Mouse (Mus musculus) kidney, postnatal 25 days (tissue): ENCODE measurements around the gene Ppp1r12c.

ENCODE experiments used
- DNase-seq, 2 experiments: peaks; one replicate each; pipeline ENCODE4 v3.0.0; 2021; ENCODE audit warnings: mixed read lengths in 2 of 2

Gene Ppp1r12c

GRCm38 (mm10) chr7:4515853-4516252 is 14.4 kb upstream of the Ppp1r12c start:
- DNase-seq: no peak

GRCm38 (mm10) chr7:4513829-4514712 is 12.6 kb upstream of the Ppp1r12c start:
- DNase-seq: no peak

GRCm38 (mm10) chr7:4513236-4513635 is 11.8 kb upstream of the Ppp1r12c start:
- peak; percentile 31 to 51 for DNase-seq

- no peak for DNase-seq
Measured at GRCm38 (mm10) chr7:4511489-4512224, 10.2 kb upstream of the Ppp1r12c start.

- DNase-seq: peak; percentile 76 to 86
Measured at GRCm38 (mm10) chr7:4509863-4510608, 8.6 kb upstream of the Ppp1r12c start.

- DNase-seq: no peak
Measured at GRCm38 (mm10) chr7:4508739-4509116, 7.2 kb upstream of the Ppp1r12c start.

GRCm38 (mm10) chr7:4508062-4508738 is 6.7 kb upstream of the Ppp1r12c start:
- DNase-seq: no peak

GRCm38 (mm10) chr7:4507220-4507619 is 5.7 kb upstream of the Ppp1r12c start:
- no peak for DNase-seq

- DNase-seq: no peak
Measured at GRCm38 (mm10) chr7:4504646-4505435, 3.4 kb upstream of the Ppp1r12c start.

GRCm38 (mm10) chr7:4503858-4504257 is 2.4 kb upstream of the Ppp1r12c start:
- DNase-seq: no peak

- DNase-seq: no peak
Measured at GRCm38 (mm10) chr7:4503100-4503499, 1.6 kb upstream of the Ppp1r12c start.

GRCm38 (mm10) chr7:4502421-4503090 is 1.1 kb upstream of the Ppp1r12c start:
- peak; percentile 54 to 56 for DNase-seq

- DNase-seq: peak in 1 of 2 experiments; percentile 58
Measured at GRCm38 (mm10) chr7:4500892-4501471, 498 bp downstream of the Ppp1r12c start.

- no peak for DNase-seq
Measured at GRCm38 (mm10) chr7:4499034-4499433, 2.4 kb downstream of the Ppp1r12c start.

- peak; percentile 56 to 81 for DNase-seq
Measured at GRCm38 (mm10) chr7:4498251-4498650, 3.2 kb downstream of the Ppp1r12c start.

- DNase-seq: no peak
Measured at GRCm38 (mm10) chr7:4497271-4497903, 4.1 kb downstream of the Ppp1r12c start.

GRCm38 (mm10) chr7:4496468-4496867 is 5.0 kb downstream of the Ppp1r12c start:
- DNase-seq: no peak

GRCm38 (mm10) chr7:4493991-4494390 is 7.5 kb downstream of the Ppp1r12c start:
- DNase-seq: no peak

- no peak for DNase-seq
Measured at GRCm38 (mm10) chr7:4492284-4493224, 8.9 kb downstream of the Ppp1r12c start.
